Mouse (Mus musculus) spleen, adult 18-20 months (tissue): ENCODE measurements around the gene Olfr986.
"Not testable (repeated sequence)": the region's sequence is repeated elsewhere in the genome, so short reads cannot be mapped to it uniquely, and the experiment has no call there.

Experiments used
- DNase-seq, 2 experiments: peaks; one replicate each; pipeline ENCODE4 v3.0.0; 2022; ENCODE audit warnings: mixed read lengths in 2 of 2

Gene Olfr986

GRCm38 (mm10) chr9:40180620-40181019, at the start of gene Olfr986:
Gene Olfr986, plus strand, starts transcription at chr9:40180920.
- DNase-seq: no peak

- no peak for DNase-seq
These were observed 43.6 kb upstream of the Olfr986 start for GRCm38 (mm10) chr9:40136987-40137688.

DNA sequence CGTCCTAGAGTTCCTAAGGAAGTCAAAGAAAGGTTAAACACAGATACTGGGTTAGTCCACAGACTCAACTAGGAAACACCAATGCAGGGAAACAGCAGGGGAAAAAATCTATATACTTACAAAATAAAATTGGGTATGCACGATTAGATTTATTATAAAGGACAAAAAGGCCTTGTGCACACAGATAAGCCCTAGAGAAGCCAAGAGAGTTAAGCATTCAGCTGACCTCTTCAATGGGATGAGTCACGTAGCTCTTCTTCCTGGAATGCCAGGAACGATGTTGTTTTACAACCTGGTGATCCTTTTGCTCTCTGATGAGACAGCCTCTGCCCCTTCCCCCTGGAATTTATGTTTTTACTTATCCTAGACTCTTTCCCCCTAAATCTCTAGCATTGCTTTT, 41.2 kb upstream of the Olfr986 start:
- no peak for DNase-seq

GRCm38 (mm10) chr9:40141544-40141943, 39.2 kb upstream of the Olfr986 start:
- no peak for DNase-seq

DNA sequence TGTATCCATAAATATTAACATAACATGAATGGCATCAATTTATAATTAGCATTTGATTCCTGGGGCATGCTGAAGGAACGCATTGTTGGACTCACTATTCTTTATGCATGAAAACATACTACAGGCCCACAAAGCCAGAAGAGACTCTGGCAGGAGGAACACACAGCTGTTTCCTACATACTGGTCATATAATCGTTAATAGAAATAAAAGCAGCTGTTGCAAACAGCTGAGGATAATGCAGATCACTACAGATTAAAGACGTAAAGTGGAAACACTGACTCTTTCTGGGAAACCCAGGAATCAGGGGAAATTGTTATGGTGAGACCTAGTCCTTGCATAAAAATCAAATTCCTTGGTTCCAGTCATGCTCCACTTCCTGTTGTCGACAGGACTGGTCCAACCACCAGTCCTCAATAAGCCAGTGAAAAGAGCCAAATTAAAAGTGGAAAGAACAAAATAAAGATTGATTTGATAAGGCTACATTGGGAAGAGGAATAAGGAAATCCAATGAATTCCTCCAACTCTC, 25.5 kb upstream of the Olfr986 start:
- DNase-seq: no peak

GRCm38 (mm10) chr9:40166446-40166845, 14.3 kb upstream of the Olfr986 start:
- DNase-seq: no peak

DNA sequence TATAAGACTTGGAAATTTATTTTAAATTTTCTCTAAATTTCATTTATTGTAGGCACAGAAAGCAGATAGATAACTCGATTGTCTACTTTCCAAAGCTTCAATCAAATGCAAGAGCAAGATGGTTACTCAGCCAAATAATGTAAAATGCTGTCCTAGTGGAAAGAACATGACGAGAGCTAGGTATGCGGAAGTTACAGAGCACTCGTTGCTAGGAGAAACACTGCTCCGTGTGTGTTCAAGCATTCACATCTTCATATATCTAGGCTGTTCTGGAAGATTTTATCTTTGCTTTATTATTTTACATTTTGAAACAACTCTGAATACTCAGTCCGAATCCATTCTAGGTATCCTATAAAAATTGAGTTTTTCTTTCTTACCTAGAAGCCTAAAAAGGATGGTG, 3.7 kb upstream of the Olfr986 start:
- DNase-seq: no peak

DNA sequence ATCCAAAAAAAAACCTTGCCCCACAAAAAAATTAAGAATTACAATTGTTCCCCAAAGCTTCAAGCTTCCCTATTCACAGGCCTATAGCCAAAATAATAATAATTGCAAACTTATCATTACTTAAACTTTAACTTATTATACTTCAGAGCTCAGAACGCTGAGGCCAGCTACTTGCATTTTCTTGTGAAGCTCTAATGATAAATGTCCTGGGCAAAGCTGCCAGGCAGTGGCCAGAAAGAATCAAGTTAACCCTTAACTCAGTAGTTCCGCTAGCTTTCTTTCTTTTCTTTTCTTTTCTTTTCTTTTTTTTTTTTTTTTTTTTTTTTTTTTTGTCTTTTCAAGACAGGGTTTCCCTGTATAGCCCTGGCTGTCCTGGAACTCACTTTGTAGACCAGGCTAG, 4.4 kb downstream of the Olfr986 start:
- not testable (repeated sequence) for DNase-seq

DNA sequence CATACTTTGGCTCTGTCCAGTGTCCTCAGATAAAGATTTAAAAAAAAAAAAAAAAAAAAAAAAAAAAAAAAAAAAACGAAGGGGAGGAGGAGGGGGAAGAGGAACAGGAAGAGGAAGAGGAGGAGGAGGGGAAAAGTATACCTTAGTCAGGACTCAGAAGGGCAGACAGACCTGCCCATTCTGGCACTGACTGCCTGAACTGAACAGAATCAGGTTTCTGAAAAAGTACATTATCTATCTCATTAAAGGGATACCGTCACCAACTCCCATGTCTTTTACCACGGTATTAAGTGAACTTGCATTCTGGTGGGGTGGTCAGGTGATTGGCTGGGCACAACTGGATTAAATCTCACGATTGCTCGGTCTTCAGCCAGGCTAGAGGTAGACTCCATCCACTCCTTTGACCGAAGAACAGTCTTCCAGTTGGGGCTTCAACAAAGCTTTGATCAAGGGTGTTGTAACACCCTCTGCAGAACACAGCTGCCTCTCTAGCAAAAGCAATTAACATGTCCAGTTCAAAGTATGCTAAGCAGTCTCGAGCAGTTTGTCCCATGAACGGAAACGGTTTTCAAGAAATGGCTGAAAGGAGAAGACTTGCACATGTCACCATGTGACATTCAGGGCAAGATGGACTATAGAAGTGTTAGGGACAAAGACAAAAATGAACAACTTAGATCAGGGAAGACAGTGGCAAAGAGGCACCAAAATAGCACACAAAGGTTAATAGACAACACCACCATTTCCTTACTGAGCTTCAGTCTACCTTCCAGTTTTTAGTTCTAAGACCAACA, 10.6 kb downstream of the Olfr986 start:
- no peak for DNase-seq

GRCm38 (mm10) chr9:40192098-40193038, 11.6 kb downstream of the Olfr986 start, which contains the start of gene Zfp202:
Gene Zfp202, plus strand, starts transcription at chr9:40192316.
- DNase-seq: peak; percentile 59 to 70

GRCm38 (mm10) chr9:40195981-40196380, 15.3 kb downstream of the Olfr986 start:
- no peak for DNase-seq

DNA sequence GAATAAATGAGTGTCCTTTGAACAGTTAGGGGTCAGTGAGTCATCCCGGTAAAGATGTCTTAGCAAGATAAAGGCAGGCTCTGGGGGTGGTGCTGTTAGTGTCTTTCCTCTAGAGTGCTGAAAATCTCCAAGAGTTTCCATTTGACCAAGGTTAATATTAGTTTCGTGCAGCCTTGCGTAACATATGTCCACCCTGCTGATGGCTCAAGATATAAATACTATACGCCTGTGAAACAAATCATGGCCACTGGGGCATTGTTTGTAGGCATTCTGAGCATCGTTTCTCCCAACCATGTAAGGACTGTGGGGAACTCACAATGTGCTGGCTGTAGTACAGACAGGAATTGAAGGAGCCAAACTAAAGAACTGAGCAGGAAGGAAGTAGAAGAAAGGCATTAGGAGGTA, 25.8 kb downstream of the Olfr986 start:
- no peak for DNase-seq

GRCm38 (mm10) chr9:40210744-40211143, 30.0 kb downstream of the Olfr986 start:
- no peak for DNase-seq

- DNase-seq: no peak
These were observed 33.3 kb downstream of the Olfr986 start for GRCm38 (mm10) chr9:40214058-40214457.

DNA sequence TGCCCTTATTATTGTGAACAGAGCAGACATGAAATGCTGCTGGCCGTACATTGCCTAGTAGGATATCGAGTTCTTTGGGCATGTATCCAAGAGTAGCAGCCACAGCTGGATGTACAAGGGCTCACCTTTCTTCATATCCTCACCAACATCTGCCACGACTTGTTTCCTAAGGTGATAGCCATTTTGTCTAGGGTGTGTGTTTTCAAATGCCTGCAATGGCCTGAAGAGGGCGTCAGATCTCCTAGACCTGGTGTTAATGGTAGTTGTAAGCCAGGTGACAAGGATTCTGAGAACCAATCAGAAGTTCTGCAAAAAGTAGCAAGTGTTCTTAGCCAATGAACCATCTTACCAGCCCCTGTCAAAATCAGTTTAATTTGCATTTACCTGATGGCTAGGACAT, 35.9 kb downstream of the Olfr986 start:
- DNase-seq: no peak

DNA sequence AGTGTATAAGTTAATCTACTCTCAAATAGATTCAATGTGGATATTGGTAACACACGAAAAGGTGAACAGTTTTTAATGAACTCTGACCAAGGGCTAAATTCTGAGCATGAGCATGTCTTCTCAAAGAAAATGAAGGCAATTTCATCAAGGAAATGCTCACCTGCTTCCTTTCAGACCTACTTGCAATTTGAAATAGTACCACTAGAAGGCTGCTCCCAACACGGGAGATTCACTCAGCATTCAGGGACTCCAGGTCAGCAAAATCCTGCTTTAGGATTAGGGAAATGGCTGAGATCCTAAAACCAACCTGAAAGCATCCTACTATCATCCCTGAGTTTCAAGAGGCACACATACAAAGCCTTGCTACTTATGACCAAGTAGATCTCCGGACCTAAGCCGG, 43.6 kb downstream of the Olfr986 start:
- no peak for DNase-seq

DNA sequence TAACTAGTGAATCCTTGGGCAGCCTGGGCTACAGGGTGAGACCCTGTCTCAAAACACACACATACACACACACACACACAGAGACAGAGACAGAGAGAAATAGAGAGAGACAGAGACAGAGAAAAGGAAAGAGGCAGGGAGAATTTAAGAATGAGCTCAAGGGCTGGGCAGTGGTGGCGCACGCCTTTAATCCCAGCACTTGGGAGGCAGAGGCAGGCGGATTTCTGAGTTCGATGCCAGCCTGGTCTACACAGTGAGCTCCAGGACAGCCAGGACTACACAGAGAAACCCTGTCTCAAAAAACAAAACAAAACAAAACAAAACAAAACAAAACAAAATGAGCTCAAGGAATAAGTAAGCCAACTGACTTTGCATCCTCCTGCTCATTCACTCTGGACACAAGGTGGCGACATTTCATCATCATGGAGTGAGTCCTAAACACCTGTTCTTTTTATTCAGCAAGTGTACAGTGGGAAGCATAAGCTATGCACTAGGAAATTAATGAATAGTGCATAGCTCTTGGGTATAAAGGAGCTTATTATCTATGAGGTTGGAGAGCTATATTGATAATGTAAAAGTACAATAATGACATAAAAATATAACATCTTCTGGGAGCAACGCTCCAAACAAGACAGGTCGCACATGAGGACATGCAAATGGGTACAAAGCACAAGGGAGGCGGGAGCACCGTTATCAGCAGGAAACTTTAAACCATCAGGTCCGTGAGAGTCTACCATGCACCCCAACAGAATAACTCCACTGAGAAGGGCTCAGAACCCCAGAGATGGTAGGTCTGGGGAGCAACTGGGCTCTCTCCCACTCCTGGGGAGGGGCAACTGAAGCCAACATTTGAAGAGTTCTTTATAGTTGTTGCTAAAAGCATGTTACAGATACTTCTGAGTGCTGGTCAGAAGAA, 47.4 kb downstream of the Olfr986 start:
- DNase-seq: peak in 1 of 2 experiments; percentile 10

DNA sequence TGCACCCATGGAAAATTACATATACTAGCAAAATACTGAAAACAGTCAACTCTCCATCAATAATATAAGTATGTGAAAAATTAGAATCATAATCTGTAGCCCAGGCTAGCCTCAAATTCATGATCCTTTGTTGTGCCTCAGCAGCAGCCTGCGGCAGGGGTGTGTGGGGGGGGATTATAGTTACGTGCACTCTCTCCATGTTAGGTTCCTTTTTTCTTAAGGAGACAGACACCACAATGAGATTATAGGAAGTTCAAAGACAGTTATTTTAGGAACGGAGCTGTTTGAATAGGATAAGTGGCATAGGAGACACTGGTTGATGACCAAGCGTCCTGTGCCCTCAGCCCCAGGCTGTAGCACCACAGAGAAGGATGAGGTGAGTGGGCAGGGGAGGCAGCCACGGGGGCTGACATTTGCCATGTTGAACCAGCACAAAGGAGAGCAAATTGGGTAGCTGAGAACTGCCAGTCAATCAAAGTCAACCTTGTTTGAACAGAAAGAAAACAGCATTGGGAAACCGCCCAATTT, 48.1 kb downstream of the Olfr986 start:
- no peak for DNase-seq

DNA sequence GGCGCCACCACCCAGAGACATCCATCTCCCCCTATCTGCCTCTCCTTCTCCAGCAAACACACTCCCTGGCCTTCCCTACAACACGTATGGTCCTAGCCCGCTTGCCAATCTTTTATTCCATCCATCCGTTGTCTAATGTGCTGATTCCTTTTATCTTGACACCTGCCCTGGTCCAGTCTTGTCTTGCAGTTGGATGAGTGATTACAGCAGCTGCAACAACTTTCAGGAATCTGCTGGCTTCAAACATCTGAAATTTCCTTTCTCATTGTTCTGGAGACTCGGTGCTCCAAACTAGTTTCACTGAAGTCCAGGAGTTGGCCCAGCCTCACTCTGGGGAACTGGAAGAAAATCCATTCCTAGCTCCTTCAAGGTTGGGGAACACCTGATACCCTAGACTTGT, 48.8 kb downstream of the Olfr986 start:
- no peak for DNase-seq

DNA sequence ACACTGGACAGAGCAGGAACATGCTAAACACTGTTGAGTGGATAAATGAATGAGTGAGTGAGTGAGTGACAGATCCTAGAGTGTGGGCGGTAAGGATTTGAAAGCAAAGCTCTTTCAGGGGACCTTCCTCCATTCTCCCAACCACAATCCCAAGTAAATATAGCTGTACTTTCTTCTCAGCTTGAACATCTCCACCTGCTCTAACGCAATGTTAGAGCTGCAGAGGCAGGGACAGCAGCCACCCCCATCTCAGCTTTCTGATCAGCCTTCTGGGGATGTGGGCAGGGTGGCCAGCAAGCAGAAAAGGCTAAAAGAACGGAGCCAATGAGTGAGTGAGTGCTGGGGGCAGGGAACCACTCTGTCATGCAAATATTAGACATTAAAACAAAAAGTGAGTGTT, 50.3 kb downstream of the Olfr986 start:
- DNase-seq: no peak
